In genomic region chr6:52848199-52848598, GRCm38 (mm10) we compare ENCODE assay signal across 23 mouse cellular contexts.
DNase-seq lines count a peak whose midpoint lies in the region; ATAC-seq and TF ChIP-seq lines count a peak whose summit lies in the region.
"Had no signal": no experiment of that assay in that cellular context is flagged by ENCODE, and none has a peak within 500 bp of the region (broad histone marks: within the 10 kb centered on the region; RNA-seq: fewer than 3 reads in every experiment).

No protein-coding gene starts in this region.

- 50% methylated on average over 6 of the region's 6 CpGs for WGBS in embryonic facial prominence, embryonic 13.5 days
- WGBS in embryonic facial prominence, embryonic 10.5 days: 76% methylated on average over 6 of the region's 6 CpGs
- 59% methylated on average over 6 of the region's 6 CpGs for WGBS in liver, embryonic 12.5 days (ENCODE audit: insufficient replicate concordance)

- no peak overlapping the region for H3ac ChIP-seq in C2C12 (ENCODE audit: control insufficient read depth, insufficient read length, low read depth)

- peak overlapping the region; percentile 3; the same call in 1 of the 2 replicates for H3K27ac ChIP-seq in embryonic facial prominence, embryonic 13.5 days
- H3K27ac ChIP-seq in embryonic facial prominence, embryonic 10.5 days (replicated peaks): no peak overlapping the region
- no peak overlapping the region for H3K27ac ChIP-seq in liver, embryonic 12.5 days
- H3K27ac ChIP-seq: embryonic facial prominence, embryonic 12.5 days; forebrain, embryonic 13.5 days; forebrain, embryonic 15.5 days had no signal

- ATAC-seq in embryonic facial prominence, embryonic 13.5 days (ENCODE audit: insufficient number of reproducible peaks, insufficient read depth, low FRiP score, low TSS enrichment, low read depth): no peak
- ATAC-seq in liver, embryonic 12.5 days: no peak
- ATAC-seq: activated CD4-positive, CD25-positive, alpha-beta regulatory T cell, adult 4 months; forebrain, embryonic 13.5 days; forebrain, embryonic 15.5 days; forebrain, postnatal 0 days; Patski had no signal

- no peaks in the 10 kb centered on the region for H3K27me3 ChIP-seq in embryonic facial prominence, embryonic 13.5 days
- H3K27me3 ChIP-seq in embryonic facial prominence, embryonic 10.5 days (replicated peaks; ENCODE audit: low read depth, poor library complexity, severe bottlenecking): 0 out of 2 replicates have a peak, but pooled peaks cover 5% of the 10 kb centered on the region
- H3K27me3 ChIP-seq in C2C12 (ENCODE audit: control insufficient read depth, insufficient read depth, insufficient read length): no peaks in the 10 kb centered on the region
- 0 out of 2 replicates have a peak, but pooled peaks cover 5% of the 10 kb centered on the region for H3K27me3 ChIP-seq in liver, embryonic 12.5 days (replicated peaks)
- H3K27me3 ChIP-seq: embryonic facial prominence, embryonic 12.5 days; Patski had no signal

- DNase-seq in embryonic facial prominence, embryonic 10.5 days (ENCODE audit: low spot score): no peak
- peak; percentile 55 for DNase-seq in adipocyte (ENCODE audit: low spot score)
- no peak for DNase-seq in heart, adult 8-10 months (ENCODE audit: low spot score)
- DNase-seq: adrenal gland, adult 2 months; adrenal gland, postnatal 10 days; adrenal gland, postnatal 25 days; B cell, adult 2 months; cerebellum, adult 11 months; cerebellum, adult 18-20 months; cerebellum, adult 8-10 months; cerebellum, adult 9-11 months; cerebellum, postnatal 14 days; cerebellum, postnatal 36 days; embryo, embryonic 11 days; forebrain, postnatal 0 days had no signal

- no peak overlapping the region for H3K4me2 ChIP-seq in embryonic facial prominence, embryonic 13.5 days
- H3K4me2 ChIP-seq in liver, embryonic 12.5 days: no peak overlapping the region
- H3K4me2 ChIP-seq: embryonic facial prominence, embryonic 12.5 days; forebrain, embryonic 13.5 days; forebrain, embryonic 15.5 days had no signal

- H3K4me1 ChIP-seq in embryonic facial prominence, embryonic 13.5 days: peaks cover 38% of the 10 kb centered on the region
- H3K4me1 ChIP-seq in embryonic facial prominence, embryonic 10.5 days: peaks cover 21% of the 10 kb centered on the region
- no peaks in the 10 kb centered on the region for H3K4me1 ChIP-seq in liver, embryonic 12.5 days

- H3K9ac ChIP-seq in embryonic facial prominence, embryonic 13.5 days: no peak overlapping the region
- no peak overlapping the region for H3K9ac ChIP-seq in liver, embryonic 12.5 days
- H3K9ac ChIP-seq: embryonic facial prominence, embryonic 12.5 days; forebrain, embryonic 13.5 days; forebrain, embryonic 15.5 days; forebrain, postnatal 0 days had no signal

- H3K79me2 ChIP-seq in C2C12 (ENCODE audit: control insufficient read depth, insufficient read depth): no peaks in the 10 kb centered on the region

- H3K36me3 ChIP-seq in embryonic facial prominence, embryonic 13.5 days: no peaks in the 10 kb centered on the region
- H3K36me3 ChIP-seq in embryonic facial prominence, embryonic 10.5 days (replicated peaks): no peaks in the 10 kb centered on the region
- no peaks in the 10 kb centered on the region for H3K36me3 ChIP-seq in C2C12 (ENCODE audit: control insufficient read depth, insufficient read depth)
- no peaks in the 10 kb centered on the region for H3K36me3 ChIP-seq in liver, embryonic 12.5 days
- H3K36me3 ChIP-seq: embryonic facial prominence, embryonic 12.5 days; forebrain, embryonic 15.5 days had no signal

- no peaks in the 10 kb centered on the region for H3K79me3 ChIP-seq in C2C12 (ENCODE audit: low read depth)

- no peak for TF ChIP-seq CTCF in C2C12 (IDR thresholded peaks at IDR 0.05; ENCODE audit: control insufficient read depth, insufficient read depth, insufficient read length)

- no peak overlapping the region for H3K4me3 ChIP-seq in embryonic facial prominence, embryonic 13.5 days
- no peak overlapping the region for H3K4me3 ChIP-seq in embryonic facial prominence, embryonic 10.5 days
- no peak overlapping the region for H3K4me3 ChIP-seq in C2C12 (ENCODE audit: insufficient read depth, poor library complexity, severe bottlenecking)
- H3K4me3 ChIP-seq in liver, embryonic 12.5 days: no peak overlapping the region
- H3K4me3 ChIP-seq: embryonic facial prominence, embryonic 12.5 days; forebrain, embryonic 13.5 days; forebrain, embryonic 15.5 days had no signal

- H3K9me3 ChIP-seq in embryonic facial prominence, embryonic 13.5 days: no peaks in the 10 kb centered on the region
- H3K9me3 ChIP-seq in embryonic facial prominence, embryonic 10.5 days: no peaks in the 10 kb centered on the region
- H3K9me3 ChIP-seq in liver, embryonic 12.5 days (replicated peaks): no peaks in the 10 kb centered on the region
- H3K9me3 ChIP-seq: embryonic facial prominence, embryonic 12.5 days; forebrain, embryonic 13.5 days; forebrain, embryonic 15.5 days had no signal

TF ChIP-seq in C2C12, 6 proteins besides CTCF, POLR2A, EP300 and RAD21:
- peak; percentile 75 for TF ChIP-seq MYOD1 (IDR thresholded peaks at IDR 0.05; ENCODE audit: control insufficient read depth, insufficient read length, low read depth)
- TF ChIP-seq MYOG (IDR thresholded peaks at IDR 0.05; ENCODE audit: control insufficient read depth, extremely low read depth, insufficient read length): no peak
